Mouse (Mus musculus): Measurements from ENCODE around the gene Mamstr.

- no peak for TF ChIP-seq CHD2 (IDR thresholded peaks at IDR 0.05; ENCODE audit: low read depth, low read length)
- no peak for TF ChIP-seq ZNF384 (IDR thresholded peaks at IDR 0.05; ENCODE audit: low read depth, low read length)
- no peak for TF ChIP-seq MAFK (IDR thresholded peaks at IDR 0.05; ENCODE audit: insufficient read depth, low read depth, low read length)
- no peak for TF ChIP-seq HCFC1 (IDR thresholded peaks at IDR 0.05; ENCODE audit: borderline replicate concordance, insufficient read depth, low read length)
- TF ChIP-seq ZC3H11A (IDR thresholded peaks at IDR 0.05; ENCODE audit: borderline replicate concordance, low read depth, low read length), result no peak
These were observed 29.1 kb downstream of the Mamstr start for GRCm38 (mm10) chr7:45668921-45669320.
